Mouse (Mus musculus): ENCODE data around the gene Prpf4.

GRCm38 (mm10) chr4:62439793-62440192 lies 31.2 kb downstream of the Prpf4 start:
- no peak for TF ChIP-seq CTCF (IDR thresholded peaks at IDR 0.05; ENCODE audit: low read depth)
- TF ChIP-seq EP300 (IDR thresholded peaks at IDR 0.05; ENCODE audit: low read depth): no peak
